Mouse (Mus musculus): ENCODE data around the gene Smim1.
A peak's percentile ranks its signal among the peaks of the same experiment; 100 is the strongest.

GRCm38 (mm10) chr4:154025641-154026440 lies at the start of gene Smim1:
- peak; percentile 72 for TF ChIP-seq CTCF (IDR thresholded peaks at IDR 0.05; ENCODE audit: low read depth)
- no peak for TF ChIP-seq EP300 (IDR thresholded peaks at IDR 0.05; ENCODE audit: low read depth)
